Mouse (Mus musculus) E14TG2a.4 (cell line): ENCODE data around the gene Asap3.

Source experiments
- H3K27me3 ChIP-seq: 2 replicates; pipeline ENCODE4 v1.6.1; 2014; ENCODE audit warnings: low read length, control low read depth; ENCODE audit not compliant: insufficient read depth
- H3K36me3 ChIP-seq: 2 replicates; pipeline ENCODE4 v1.6.1; 2014; ENCODE audit warnings: low read length, control low read depth; ENCODE audit not compliant: insufficient read depth
- H3K4me1 ChIP-seq: replicated peaks from 2 replicates; pipeline ENCODE4 v1.6.1; 2014; ENCODE audit warnings: low read depth, low read length, control low read depth
- H3K4me3 ChIP-seq: replicated peaks from 2 replicates; pipeline ENCODE4 v1.5.1; 2014; ENCODE audit warnings: mild to moderate bottlenecking, low read length
- H3K9me3 ChIP-seq: 2 replicates; pipeline ENCODE4 v1.6.1; 2014; ENCODE audit warnings: low read length, control low read depth
- CTCF ChIP-seq: conservative IDR thresholded peaks from 2 replicates; pipeline ENCODE4 v1.5.1; 2014; ENCODE audit warnings: low read length
- NANOG ChIP-seq: IDR thresholded peaks from 2 replicates; pipeline ENCODE4 v1.6.1; 2014; ENCODE audit warnings: borderline replicate concordance, low read length, mixed read lengths
- POU5F1 ChIP-seq: IDR thresholded peaks from 2 replicates; pipeline ENCODE4 v1.6.1; 2014; ENCODE audit warnings: low read length, borderline replicate concordance

The Asap3 gene

GRCm38 (mm10) chr4:136172011-136172541 is 34.1 kb upstream of the Asap3 start, which contains the start of gene E2f2:
TSS of gene E2f2 (plus strand) at chr4:136172394.
- no peaks in the 10 kb centered on the region for H3K9me3 ChIP-seq
- peaks cover 5% of the 10 kb centered on the region for H3K36me3 ChIP-seq
- peaks cover 68% of the 10 kb centered on the region for H3K4me1 ChIP-seq
- no peak for TF ChIP-seq CTCF
- TF ChIP-seq NANOG: no peak
- TF ChIP-seq POU5F1: no peak
- H3K27me3 ChIP-seq: peaks cover 5% of the 10 kb centered on the region; the same call in 1 of the 2 replicates
- H3K4me3 ChIP-seq: peak within 1 kb of the TSS; percentile 91

GRCm38 (mm10) chr4:136172542-136173209 is 33.5 kb upstream of the Asap3 start:
- Histone ChIP-seq H3K27me3 (peaks cover 5% of the 10 kb centered on the region; the same call in 1 of the 2 replicates), H3K9me3 (no peaks in the 10 kb centered on the region), H3K36me3 (peaks cover 5% of the 10 kb centered on the region), H3K4me1 (peaks cover 74% of the 10 kb centered on the region), H3K4me3 (peak overlapping the region; percentile 91)
- TF ChIP-seq NANOG (no peak), POU5F1 (no peak), CTCF (no peak)

- H3K27me3 ChIP-seq: peaks cover 5% of the 10 kb centered on the region; the same call in 1 of the 2 replicates
- TF ChIP-seq CTCF: no peak
- no peak for TF ChIP-seq POU5F1
- peak overlapping the region; percentile 91 for H3K4me3 ChIP-seq
- peaks cover 5% of the 10 kb centered on the region for H3K36me3 ChIP-seq
- no peaks in the 10 kb centered on the region for H3K9me3 ChIP-seq
- peaks cover 80% of the 10 kb centered on the region for H3K4me1 ChIP-seq
Observed at GRCm38 (mm10) chr4:136173210-136173715, 32.9 kb upstream of the Asap3 start.

GRCm38 (mm10) chr4:136174216-136175193 is 31.7 kb upstream of the Asap3 start:
- Histone ChIP-seq H3K4me3 (peak overlapping the region; percentile 91), H3K27me3 (peaks cover 5% of the 10 kb centered on the region; the same call in 1 of the 2 replicates), H3K36me3 (peaks cover 11% of the 10 kb centered on the region), H3K4me1 (peaks cover 89% of the 10 kb centered on the region), H3K9me3 (no peaks in the 10 kb centered on the region)
- no peak for TF ChIP-seq POU5F1
- no peak for TF ChIP-seq CTCF
- no peak for TF ChIP-seq NANOG

- H3K4me3 ChIP-seq: peak overlapping the region; percentile 91
- H3K36me3 ChIP-seq: peaks cover 15% of the 10 kb centered on the region
- H3K9me3 ChIP-seq: no peaks in the 10 kb centered on the region
- no peaks in the 10 kb centered on the region; the same call in 1 of the 2 replicates for H3K27me3 ChIP-seq
- peaks cover 86% of the 10 kb centered on the region for H3K4me1 ChIP-seq
- TF ChIP-seq NANOG: no peak
- TF ChIP-seq POU5F1: no peak
- no peak for TF ChIP-seq CTCF
Observed at GRCm38 (mm10) chr4:136176022-136176552, 30.1 kb upstream of the Asap3 start.

GRCm38 (mm10) chr4:136177244-136177611 is 28.9 kb upstream of the Asap3 start:
- Histone ChIP-seq H3K9me3 (no peaks in the 10 kb centered on the region), H3K4me1 (peaks cover 87% of the 10 kb centered on the region), H3K36me3 (peaks cover 17% of the 10 kb centered on the region), H3K4me3 (peak overlapping the region; percentile 91), H3K27me3 (no peaks in the 10 kb centered on the region; the same call in 1 of the 2 replicates)
- TF ChIP-seq POU5F1 (no peak), NANOG (no peak), CTCF (no peak)

GRCm38 (mm10) chr4:136177612-136178474 is 28.3 kb upstream of the Asap3 start:
- H3K27me3 ChIP-seq: no peaks in the 10 kb centered on the region; the same call in 1 of the 2 replicates
- no peak for TF ChIP-seq POU5F1
- no peak for TF ChIP-seq NANOG
- TF ChIP-seq CTCF: no peak
- peaks cover 87% of the 10 kb centered on the region for H3K4me1 ChIP-seq
- H3K36me3 ChIP-seq: peaks cover 23% of the 10 kb centered on the region
- peak overlapping the region; percentile 91 for H3K4me3 ChIP-seq
- no peaks in the 10 kb centered on the region for H3K9me3 ChIP-seq
